Mouse (Mus musculus) hindbrain, postnatal 0 days (tissue): Measurements from ENCODE around the gene Optn. TPM values are rescaled to one million over a fixed set of nuclear protein-coding genes. Genes with fewer than 3 reads are reported as not detected.

Source experiments
- ATAC-seq: fragments of 200-750 bp; cut with Nextera tagmentation; 2 replicates; pipeline ENCODE4 v1.8.0; 2017; ENCODE audit warnings: mild to moderate bottlenecking, moderate TSS enrichment, moderate library complexity
- DNase-seq: peaks from one replicate; pipeline ENCODE4 v3.0.0-alpha.2; 2015; ENCODE audit warnings: low spot score
- H3K27ac ChIP-seq: fragments of 300-500 bp; sonication (generic); 2 replicates; pipeline ENCODE4 v1.5.1; 2014; ENCODE audit warnings: mild to moderate bottlenecking
- H3K27me3 ChIP-seq: fragments of 300-500 bp; sonication (generic); 2 replicates; pipeline ENCODE4 v1.6.1; 2014; ENCODE audit warnings: low read length, mixed read lengths; ENCODE audit not compliant: insufficient read depth
- H3K36me3 ChIP-seq: fragments of 300-500 bp; sonication (generic); 2 replicates; pipeline ENCODE4 v1.6.1; 2014; ENCODE audit warnings: low read length, mixed read lengths; ENCODE audit not compliant: insufficient read depth
- H3K4me1 ChIP-seq: fragments of 300-500 bp; sonication (generic); 2 replicates; pipeline ENCODE4 v1.6.1; 2014; ENCODE audit warnings: antibody characterized with exemption, low read length, mixed read lengths; ENCODE audit not compliant: insufficient read depth
- H3K4me2 ChIP-seq: fragments of 300-500 bp; sonication (generic); 2 replicates; pipeline ENCODE4 v1.6.1; 2014; ENCODE audit warnings: low read depth, mild to moderate bottlenecking, low read length, moderate library complexity, mixed read lengths
- H3K4me3 ChIP-seq: fragments of 300-500 bp; sonication (generic); 2 replicates; pipeline ENCODE4 v1.5.1; 2014; ENCODE audit warnings: low read length
- H3K9ac ChIP-seq: fragments of 300-500 bp; sonication (generic); replicated peaks from 2 replicates; pipeline ENCODE4 v1.6.1; 2014; ENCODE audit warnings: mild to moderate bottlenecking, low read length, moderate library complexity, mixed read lengths
- H3K9me3 ChIP-seq: fragments of 300-500 bp; sonication (generic); 2 replicates; pipeline ENCODE4 v1.6.1; 2016; ENCODE audit warnings: low read length, mixed read lengths
- CTCF ChIP-seq: IDR thresholded peaks from 2 replicates; pipeline ENCODE4 v1.5.1; 2016; ENCODE audit warnings: antibody characterized with exemption, control low read depth, low read depth
- WGBS: fragments of 180-500 bp; shearing (Covaris S2); extraction: QIAGEN DNeasy Blood & Tissue Kit; methylation state at CpG from one replicate; pipeline ENCODE4 v1.1.7; 2014; 5-methylcytosine and 5-hydroxymethylcytosine counted together
- polyA plus RNA-seq: library from polyadenylated mRNA; unstranded; fragments of >200 nt; fragmentation: Nextera tagmentation; extraction: Ambion mirVana; gene quantifications from 2 replicates; pipeline ENCODE4 v1.2.1, GENCODE M21; 2015
- total RNA-seq: library from RNA; depleted of rRNA; stranded (reverse); fragments of >200 nt; gene quantifications from 2 replicates; pipeline ENCODE4 v1.2.3, GENCODE M21; 2014

Optn gene
- total and polyA plus RNA-seq, 2 experiments from 2014 or later: 39.2 to 39.3 TPM

DNA sequence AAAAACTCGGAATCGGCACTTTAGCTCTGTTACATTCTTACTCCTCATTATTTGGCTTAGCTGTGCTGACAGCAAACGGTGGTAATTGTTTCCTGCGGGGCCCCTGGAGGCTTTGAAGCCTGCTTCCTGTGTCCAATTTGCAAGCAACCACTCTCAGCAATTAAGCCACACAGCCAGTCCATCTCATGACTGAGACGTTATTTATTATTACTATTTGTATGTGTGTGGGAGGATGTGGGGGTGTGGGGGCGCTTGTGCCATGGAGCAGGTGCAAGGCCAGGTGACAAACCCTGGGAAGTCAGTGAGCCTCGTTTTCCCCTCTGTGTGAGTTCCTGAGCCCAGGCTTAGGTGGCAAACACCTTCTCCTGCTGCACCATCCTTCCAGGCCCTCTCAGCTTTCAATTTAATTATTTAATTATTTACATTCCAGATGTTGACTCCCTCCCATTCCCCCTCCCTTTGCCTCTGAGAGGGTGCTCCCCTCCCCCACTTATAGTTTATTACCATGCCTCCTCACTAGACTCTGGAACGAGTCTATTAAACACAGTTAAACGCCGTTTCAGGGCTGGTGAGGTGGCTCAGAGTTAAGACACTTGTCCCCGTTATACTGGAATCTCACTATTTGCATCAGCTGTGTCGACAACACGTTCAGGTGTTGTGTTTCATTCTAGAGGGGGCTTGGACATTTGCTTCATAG is 18.4 kb downstream of the Optn start:
- Histone ChIP-seq H3K9me3 (no peaks in the 10 kb centered on the region), H3K27me3 (no peaks in the 10 kb centered on the region), H3K36me3 (peaks cover under 1% of the 10 kb centered on the region; the same call in 1 of the 2 replicates), H3K27ac (no peak overlapping the region), H3K9ac (no peak overlapping the region), H3K4me3 (no peak overlapping the region), H3K4me2 (no peak overlapping the region), H3K4me1 (no peaks in the 10 kb centered on the region)
- no peak for TF ChIP-seq CTCF
- DNase-seq (peak; percentile 36), ATAC-seq (peak; percentile 35; the same call in 1 of the 2 replicates)
- WGBS: 41% methylated on average over 13 of the region's 13 CpGs

DNA sequence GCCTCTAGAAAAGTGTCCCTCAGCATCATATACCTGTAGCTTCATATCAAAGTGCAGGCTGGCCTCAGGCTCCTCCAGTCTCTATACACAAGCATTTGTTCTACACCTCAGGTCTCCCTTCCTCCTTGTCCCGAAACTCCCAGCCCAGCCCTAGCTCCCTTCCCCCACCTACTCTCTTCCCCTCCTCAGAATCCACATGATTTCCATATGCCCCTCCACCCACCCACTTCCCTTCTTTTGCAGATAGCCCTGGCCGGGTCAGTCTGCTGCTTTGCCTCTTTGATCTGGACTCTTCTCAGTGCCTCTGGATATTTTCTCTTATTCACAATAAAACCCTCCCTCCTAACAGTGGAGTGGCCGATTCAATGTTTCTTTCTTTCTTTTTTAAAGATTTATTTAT is 19.5 kb downstream of the Optn start:
- no peak overlapping the region for H3K9ac ChIP-seq
- DNase-seq: no peak
- 63% methylated on average over 3 of the region's 3 CpGs for WGBS

DNA sequence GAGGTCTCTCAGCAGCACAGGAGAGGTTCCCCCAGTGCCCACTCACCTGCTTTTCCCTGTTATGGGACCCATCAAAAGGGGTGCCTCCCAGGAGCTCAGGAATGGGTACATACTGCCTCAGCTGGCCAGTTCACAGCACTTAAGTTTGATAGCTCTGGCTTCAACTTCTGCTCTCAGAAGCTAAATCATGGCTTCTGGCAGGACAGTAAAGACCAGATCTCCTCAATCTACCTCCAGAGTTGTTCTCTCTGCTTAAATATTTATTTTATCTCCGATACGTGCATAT is 20.4 kb downstream of the Optn start:
- no peak overlapping the region for H3K4me2 ChIP-seq
- DNase-seq: no peak
- no peak overlapping the region for H3K9ac ChIP-seq
- H3K4me3 ChIP-seq: no peak overlapping the region
- H3K27me3 ChIP-seq: no peaks in the 10 kb centered on the region
- WGBS: 95% methylated on average over 2 of the region's 2 CpGs
- no peak for TF ChIP-seq CTCF
- no peaks in the 10 kb centered on the region for H3K4me1 ChIP-seq
- no peaks in the 10 kb centered on the region for H3K9me3 ChIP-seq
- no peak overlapping the region for H3K27ac ChIP-seq
- ATAC-seq: no peak
- H3K36me3 ChIP-seq: peaks cover 7% of the 10 kb centered on the region

More for the DNA sequence above, 19.5 kb downstream of the Optn start:
- no peak overlapping the region for H3K27ac ChIP-seq
- H3K4me1 ChIP-seq: no peaks in the 10 kb centered on the region
- no peak for ATAC-seq
- TF ChIP-seq CTCF: no peak
- H3K9me3 ChIP-seq: no peaks in the 10 kb centered on the region
- no peak overlapping the region for H3K4me3 ChIP-seq
- no peaks in the 10 kb centered on the region for H3K27me3 ChIP-seq
- no peak overlapping the region for H3K4me2 ChIP-seq
- H3K36me3 ChIP-seq: peaks cover 7% of the 10 kb centered on the region

DNA sequence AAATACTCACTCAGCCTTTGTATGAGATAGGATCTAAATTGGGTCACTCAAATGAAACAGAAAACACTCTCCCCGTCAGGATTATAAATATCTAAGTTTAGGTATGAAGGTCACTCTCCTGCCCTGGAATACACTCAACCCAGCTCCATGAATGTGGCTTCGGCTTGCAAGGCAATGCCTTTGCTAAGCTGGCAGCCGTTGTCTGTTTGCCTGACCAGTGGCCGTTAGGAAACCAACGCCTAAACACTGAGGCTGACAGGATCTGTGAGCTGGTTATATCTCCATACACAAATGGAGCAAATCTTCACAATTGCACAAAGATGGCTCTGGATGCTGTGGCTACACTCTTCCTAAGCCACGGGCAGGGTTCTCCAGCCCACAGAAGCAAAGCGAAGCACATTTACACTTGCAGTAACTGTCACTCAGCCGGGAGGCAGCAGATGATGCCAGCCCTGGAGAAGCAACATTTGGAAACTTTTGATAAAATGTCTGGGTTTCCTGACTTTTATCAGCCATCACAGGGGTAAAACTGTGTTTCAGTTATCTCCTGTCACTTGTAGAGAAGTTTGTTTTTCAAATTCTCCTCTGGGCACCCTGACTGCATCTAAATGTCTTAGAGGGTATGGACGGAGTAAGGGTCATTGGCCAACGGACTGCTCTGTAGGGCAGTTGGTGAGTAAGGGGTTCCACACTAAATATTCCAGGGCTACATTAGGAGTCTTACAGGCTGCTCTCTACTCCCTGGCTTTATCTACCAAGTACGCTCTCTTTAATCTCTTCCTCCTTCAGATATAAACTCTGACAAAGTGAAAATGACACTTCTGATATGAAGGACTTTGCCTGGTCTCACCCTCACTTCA is 21.0 kb downstream of the Optn start:
- WGBS: 85% methylated on average over 11 of the region's 11 CpGs
- ATAC-seq: no peak
- Histone ChIP-seq H3K9ac (no peak overlapping the region), H3K4me2 (no peak overlapping the region), H3K9me3 (no peaks in the 10 kb centered on the region), H3K36me3 (peaks cover 7% of the 10 kb centered on the region), H3K4me1 (no peaks in the 10 kb centered on the region), H3K27me3 (no peaks in the 10 kb centered on the region), H3K4me3 (no peak overlapping the region), H3K27ac (no peak overlapping the region)
- no peak for TF ChIP-seq CTCF
- DNase-seq: no peak

DNA sequence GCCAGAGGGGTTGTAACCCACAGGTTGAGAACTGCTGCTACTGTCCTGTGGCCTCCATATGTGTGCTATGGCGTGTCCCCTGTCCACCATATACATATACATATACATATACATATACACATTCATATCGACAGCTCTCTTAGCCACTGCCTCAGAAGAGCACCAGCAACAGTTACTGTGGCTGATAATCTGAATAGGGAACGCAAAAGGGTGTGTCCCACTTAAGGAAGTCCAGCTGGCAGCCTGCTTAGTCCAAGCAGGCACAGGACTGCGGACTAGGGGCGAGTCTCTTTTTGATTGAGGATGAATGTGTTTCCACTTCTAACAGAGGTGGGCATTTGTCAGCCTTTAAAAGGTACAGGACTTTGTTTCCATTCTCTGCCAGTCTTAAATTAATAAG is 22.0 kb downstream of the Optn start:
- no peak overlapping the region for H3K4me2 ChIP-seq
- WGBS: 90% methylated on average over 5 of the region's 5 CpGs
- H3K9ac ChIP-seq: no peak overlapping the region
- DNase-seq (no peak), ATAC-seq (no peak)
- no peak overlapping the region for H3K4me3 ChIP-seq
- peaks cover 11% of the 10 kb centered on the region for H3K36me3 ChIP-seq
- no peaks in the 10 kb centered on the region for H3K9me3 ChIP-seq
- no peak for TF ChIP-seq CTCF
- H3K27ac ChIP-seq: no peak overlapping the region
- no peaks in the 10 kb centered on the region for H3K4me1 ChIP-seq
- no peaks in the 10 kb centered on the region for H3K27me3 ChIP-seq

DNA sequence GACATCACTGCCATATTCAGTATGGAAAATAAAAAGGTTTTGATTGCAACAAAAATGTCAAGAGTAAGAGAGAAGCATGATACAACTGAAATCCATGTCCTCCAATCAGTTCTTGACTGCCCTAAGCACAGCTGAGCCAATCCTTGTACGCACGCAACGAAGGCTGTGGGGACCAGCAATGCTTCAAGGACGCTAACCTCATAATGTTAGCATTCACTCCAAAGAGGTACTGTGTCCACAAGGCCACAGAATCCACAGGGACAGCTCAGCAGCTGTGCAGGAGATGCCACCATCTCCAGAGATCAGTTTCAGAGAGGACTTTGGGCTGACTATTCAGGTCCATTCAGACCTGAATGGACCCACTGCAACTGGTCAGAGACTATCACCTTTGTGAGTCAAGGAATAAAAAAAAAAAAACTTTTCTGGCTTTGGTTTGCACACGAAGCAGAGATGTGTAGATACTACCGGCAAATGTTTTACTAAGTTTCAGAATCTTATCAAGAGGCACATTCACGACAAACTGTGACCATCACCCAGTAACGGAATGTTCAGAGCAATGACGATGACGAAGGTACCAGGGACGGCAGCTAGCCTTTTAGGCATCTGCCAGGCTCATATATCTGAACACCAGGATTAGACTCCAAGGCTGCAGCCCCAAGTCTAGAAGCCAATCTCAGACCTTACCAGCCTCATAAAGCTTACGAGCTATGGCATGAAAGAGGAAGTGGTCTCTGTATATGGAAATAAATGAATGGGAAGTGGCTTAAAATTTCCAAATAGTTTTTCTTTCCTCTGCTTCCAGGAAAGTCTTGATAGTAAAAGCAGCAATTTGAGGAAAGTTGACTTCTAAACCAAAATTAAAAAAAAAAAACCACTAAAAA is 23.3 kb downstream of the Optn start:
- no peak for DNase-seq
- no peaks in the 10 kb centered on the region for H3K9me3 ChIP-seq
- no peak for TF ChIP-seq CTCF
- H3K9ac ChIP-seq: no peak overlapping the region
- no peaks in the 10 kb centered on the region for H3K27me3 ChIP-seq
- H3K4me3 ChIP-seq: no peak overlapping the region
- no peaks in the 10 kb centered on the region for H3K4me1 ChIP-seq
- peaks cover 15% of the 10 kb centered on the region for H3K36me3 ChIP-seq
- H3K4me2 ChIP-seq: no peak overlapping the region
- WGBS: 95% methylated on average over 12 of the region's 12 CpGs
- no peak overlapping the region for H3K27ac ChIP-seq
- no peak for ATAC-seq
